In the genomic region with DNA sequence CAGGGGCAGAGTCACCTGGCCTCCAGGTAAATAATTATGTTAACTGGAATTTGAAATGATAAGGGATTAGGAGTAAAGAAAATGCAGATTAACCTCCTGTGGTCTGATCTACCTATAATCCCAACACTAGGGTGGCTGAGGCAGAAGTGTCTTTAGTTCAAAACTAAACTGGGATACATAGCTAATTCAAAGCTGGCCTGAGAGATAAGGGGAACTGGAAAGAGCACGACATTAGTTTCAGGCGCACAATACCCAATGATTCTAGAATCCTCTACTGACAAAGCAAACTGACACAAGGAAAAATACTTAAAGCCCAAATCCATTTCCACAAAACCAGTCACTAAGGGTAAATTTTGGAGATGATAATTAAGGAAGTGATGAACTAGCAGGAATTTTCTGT, we compare ENCODE assay signal across 22 mouse cellular contexts.
"Had no signal": no experiment of that assay in that cellular context is flagged by ENCODE, and none has a peak within 500 bp of the region (broad histone marks: within the 10 kb centered on the region; RNA-seq: fewer than 3 reads in every experiment).

No protein-coding gene starts in this region.

- DNase-seq: lung, adult 2 months; lung, postnatal 14 days; lung, postnatal 36 days; midbrain, embryonic 14.5 days; retina, postnatal 1 day; right cerebral cortex, adult 18-20 months; right cerebral cortex, postnatal 25 days; right cerebral cortex, postnatal 4 days; spleen, adult 18-20 months; thymus, adult 18-20 months; thymus, postnatal 14 days; thymus, postnatal 36 days had no signal

- H3K4me2 ChIP-seq: lung, embryonic 15.5 days; midbrain, embryonic 12.5 days; neural tube, embryonic 13.5 days; neural tube, embryonic 15.5 days had no signal

- H3K9ac ChIP-seq: lung, embryonic 15.5 days; midbrain, embryonic 12.5 days; neural tube, embryonic 13.5 days; neural tube, embryonic 15.5 days had no signal

- ATAC-seq: lung, postnatal 0 days; midbrain, embryonic 16.5 days had no signal

- H3K27me3 ChIP-seq: lung, embryonic 15.5 days; megakaryocyte, embryonic 14.5 days; midbrain, embryonic 12.5 days; neural tube, embryonic 13.5 days; neural tube, embryonic 15.5 days had no signal

- H3K9me3 ChIP-seq: lung, embryonic 15.5 days; megakaryocyte, embryonic 14.5 days; midbrain, embryonic 10.5 days; midbrain, embryonic 12.5 days; neural tube, embryonic 13.5 days; neural tube, embryonic 15.5 days had no signal

- H3K27ac ChIP-seq: lung, embryonic 15.5 days; macrophage; midbrain, embryonic 10.5 days; midbrain, embryonic 12.5 days; neural tube, embryonic 13.5 days; neural tube, embryonic 15.5 days had no signal

- H3K4me3 ChIP-seq: lung, embryonic 15.5 days; megakaryocyte, embryonic 14.5 days; midbrain, embryonic 10.5 days; midbrain, embryonic 12.5 days; myocyte; neural tube, embryonic 13.5 days; neural tube, embryonic 15.5 days had no signal

- H3K36me3 ChIP-seq: lung, embryonic 15.5 days; midbrain, embryonic 10.5 days; midbrain, embryonic 12.5 days; neural tube, embryonic 13.5 days; neural tube, embryonic 15.5 days had no signal

- H3K4me1 ChIP-seq: lung, embryonic 15.5 days; megakaryocyte, embryonic 14.5 days; midbrain, embryonic 10.5 days; midbrain, embryonic 12.5 days; neural tube, embryonic 13.5 days; neural tube, embryonic 15.5 days had no signal
